8 mouse cellular contexts compared by ENCODE assay signal in the genomic region with DNA sequence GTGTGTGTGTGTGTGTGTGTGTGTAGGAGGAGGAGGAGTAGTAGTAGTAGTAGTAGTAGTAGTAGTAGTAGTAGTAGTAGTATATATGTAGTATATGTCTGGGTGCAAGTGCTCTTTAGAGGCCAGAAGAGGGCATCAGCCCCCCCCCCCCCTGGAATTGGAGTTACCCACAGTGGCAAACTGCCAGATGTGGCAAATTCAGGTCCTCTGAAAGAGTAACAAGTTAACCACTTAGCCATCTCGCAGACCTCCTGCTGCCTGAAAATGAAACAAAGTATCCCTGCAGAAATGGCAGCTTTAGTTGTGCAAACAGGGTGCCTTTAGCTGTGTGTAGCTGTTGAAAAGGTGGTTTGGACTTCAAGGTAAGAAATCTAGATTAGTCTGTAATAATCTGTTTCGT. TPM values are rescaled to one million over a fixed set of nuclear protein-coding genes. Genes with fewer than 3 reads are reported as not detected.
A peak's percentile ranks its signal among the peaks of the same experiment; 100 is the strongest.
DNase-seq lines count a peak whose midpoint lies in the region; ATAC-seq lines count a peak whose summit lies in the region.

No protein-coding gene starts in this region.

- H3K4me2 ChIP-seq in forebrain, embryonic 12.5 days: peak overlapping the region; percentile 64
- no peak overlapping the region for H3K4me2 ChIP-seq in forebrain, embryonic 11.5 days (ENCODE audit: low read depth, low read length, severe bottlenecking)
- peak overlapping the region; percentile 77; the same call in 1 of the 2 replicates for H3K4me2 ChIP-seq in limb, embryonic 13.5 days (replicated peaks)

- no peak for DNase-seq in forebrain, embryonic 11.5 days (ENCODE audit: low spot score)
- peak; percentile 18 for DNase-seq in thymus, postnatal 4 days
- no peak for DNase-seq in thymus, postnatal 14 days
- peak; percentile 60 for DNase-seq in testis, postnatal 14 days (ENCODE audit: low spot score)
- DNase-seq in gastrocnemius, postnatal 4 days (ENCODE audit: low spot score in 2 of 2): no peak
- DNase-seq in gastrocnemius, postnatal 25 days: no peak

- ATAC-seq in forebrain, embryonic 12.5 days (ENCODE audit: low FRiP score): no peak
- no peak for ATAC-seq in forebrain, embryonic 11.5 days (replicated peaks; ENCODE audit: low FRiP score)
- ATAC-seq in limb, embryonic 13.5 days (ENCODE audit: low FRiP score, low read depth): no peak

- no peak overlapping the region for H3K27ac ChIP-seq in forebrain, embryonic 12.5 days
- H3K27ac ChIP-seq in forebrain, embryonic 11.5 days (ENCODE audit: low read depth, low read length): no peak overlapping the region
- H3K27ac ChIP-seq in limb, embryonic 13.5 days: no peak overlapping the region

- H3K36me3 ChIP-seq in forebrain, embryonic 12.5 days (replicated peaks): no peaks in the 10 kb centered on the region
- no peaks in the 10 kb centered on the region; the same call in 1 of the 2 replicates for H3K36me3 ChIP-seq in forebrain, embryonic 11.5 days (ENCODE audit: control insufficient read depth, insufficient read depth, low read length)
- H3K36me3 ChIP-seq in limb, embryonic 13.5 days: no peaks in the 10 kb centered on the region

- H3K4me1 ChIP-seq in forebrain, embryonic 12.5 days: peaks cover 20% of the 10 kb centered on the region
- H3K4me1 ChIP-seq in forebrain, embryonic 11.5 days (replicated peaks; ENCODE audit: control insufficient read depth, insufficient read depth, low read length): no peaks in the 10 kb centered on the region
- peaks cover 29% of the 10 kb centered on the region for H3K4me1 ChIP-seq in limb, embryonic 13.5 days

- H3K4me3 ChIP-seq in forebrain, embryonic 12.5 days (replicated peaks): no peak overlapping the region
- H3K4me3 ChIP-seq in forebrain, embryonic 11.5 days (ENCODE audit: low read depth, low read length): no peak overlapping the region
- H3K4me3 ChIP-seq in limb, embryonic 13.5 days: no peak overlapping the region

- no peak overlapping the region for H3K9ac ChIP-seq in forebrain, embryonic 12.5 days
- no peak overlapping the region; the same call in 1 of the 2 replicates for H3K9ac ChIP-seq in forebrain, embryonic 11.5 days (ENCODE audit: low read length)
- H3K9ac ChIP-seq in limb, embryonic 13.5 days: no peak overlapping the region

- peaks cover 7% of the 10 kb centered on the region for H3K27me3 ChIP-seq in forebrain, embryonic 12.5 days
- H3K27me3 ChIP-seq in forebrain, embryonic 11.5 days (ENCODE audit: control insufficient read depth, insufficient read depth, low read length): no peaks in the 10 kb centered on the region
- H3K27me3 ChIP-seq in limb, embryonic 13.5 days: peaks cover 11% of the 10 kb centered on the region

- H3K9me3 ChIP-seq in forebrain, embryonic 12.5 days: no peaks in the 10 kb centered on the region
- H3K9me3 ChIP-seq in forebrain, embryonic 11.5 days (ENCODE audit: control insufficient read depth, low read length): no peaks in the 10 kb centered on the region
- H3K9me3 ChIP-seq in limb, embryonic 13.5 days: 0 out of 2 replicates have a peak, but pooled peaks cover 4% of the 10 kb centered on the region

- 68% methylated on average over 2 of the region's 2 CpGs for WGBS in forebrain, embryonic 12.5 days
- WGBS in forebrain, embryonic 11.5 days: 91% methylated on average over 2 of the region's 2 CpGs
- 55% methylated on average over 2 of the region's 2 CpGs for WGBS in limb, embryonic 13.5 days

RNA-seq across cellular contexts. Expression of a gene that starts 1.8 kb away (rescaled TPM):
- polyA plus RNA-seq in forebrain, embryonic 12.5 days (2016; fragmentation: Nextera tagmentation; extraction: Ambion mirVana): 83.4 and 84.9 TPM in 2 replicates
- 94.5 and 96.9 TPM in 2 replicates for polyA plus RNA-seq in forebrain, embryonic 11.5 days (2014; fragmentation: Nextera tagmentation; extraction: Ambion mirVana)
- 51.7 and 53.7 TPM in 2 replicates for polyA plus RNA-seq in limb, embryonic 13.5 days (2015; fragmentation: Nextera tagmentation; extraction: Ambion mirVana)
- total RNA-seq in gastrocnemius, postnatal 4 days (2021): 10 to 100 TPM; 13.5 to 14.8 TPM
- 1 to 10 TPM; 2.3 to 4.4 TPM for total RNA-seq in gastrocnemius, postnatal 25 days (2021)

RNA-seq across cellular contexts. Expression of a gene that starts 18.0 kb away (rescaled TPM):
- 0.41 and 0.49 TPM in 2 replicates for polyA plus RNA-seq in forebrain, embryonic 12.5 days (2016; fragmentation: Nextera tagmentation; extraction: Ambion mirVana)
- polyA plus RNA-seq in forebrain, embryonic 11.5 days (2014; fragmentation: Nextera tagmentation; extraction: Ambion mirVana): 0.15 and 0.19 TPM in 2 replicates
- polyA plus RNA-seq in limb, embryonic 13.5 days (2015; fragmentation: Nextera tagmentation; extraction: Ambion mirVana): 0.37 TPM in 1 of 2 replicates, not detected in the other
- under 1 TPM; 0.57 to 0.66 TPM for total RNA-seq in gastrocnemius, postnatal 4 days (2021)
- under 1 TPM; 0.08 to 0.11 TPM for total RNA-seq in gastrocnemius, postnatal 25 days (2021)

Comparison
In these comparisons a context has a peak if more than half of its experiments do, and no peak if none do; other contexts are left out.
1. DNase-seq: peak in thymus, postnatal 4 days (single experiment) and testis, postnatal 14 days (single experiment); none in forebrain, embryonic 11.5 days (single experiment), thymus, postnatal 14 days (single experiment), gastrocnemius, postnatal 4 days (0 of 2) and gastrocnemius, postnatal 25 days (single experiment).